Mouse (Mus musculus): Measurements from ENCODE around the gene Plxna1. TPM values are rescaled to one million over a fixed set of nuclear protein-coding genes. Genes with fewer than 3 reads are reported as not detected.

The Plxna1 gene
- polyA plus RNA-seq, 1 experiment from 2014 or later: 47.8 TPM

- WGBS: 63% methylated on average over 3 of the region's 3 CpGs
- Histone ChIP-seq H3K27ac (ENCODE audit: low read length) (peak overlapping the region; percentile 42; the same call in 1 of the 2 replicates), H3K9ac (replicated peaks; ENCODE audit: low read depth, low read length) (no peak overlapping the region), H3K36me3 (ENCODE audit: control insufficient read depth, insufficient read depth) (peaks cover 5% of the 10 kb centered on the region), H3K4me2 (ENCODE audit: low read length) (no peak overlapping the region), H3K9me3 (ENCODE audit: control insufficient read depth, low read length) (no peaks in the 10 kb centered on the region), H3K27me3 (replicated peaks; ENCODE audit: control insufficient read depth, insufficient read depth, low read length) (no peaks in the 10 kb centered on the region), H3K4me1 (replicated peaks; ENCODE audit: control insufficient read depth, insufficient read depth, low read length) (peaks cover 20% of the 10 kb centered on the region), H3K4me3 (replicated peaks; ENCODE audit: low read length) (no peak overlapping the region)
- no peak for ATAC-seq
Observed at GRCm38 (mm10) chr6:89345486-89345785, 17.0 kb downstream of the Plxna1 start.

GRCm38 (mm10) chr6:89344613-89345485 lies 17.6 kb downstream of the Plxna1 start:
- peak; percentile 71 for ATAC-seq
- H3K9me3 ChIP-seq (ENCODE audit: control insufficient read depth, low read length): no peaks in the 10 kb centered on the region
- H3K36me3 ChIP-seq (ENCODE audit: control insufficient read depth, insufficient read depth): peaks cover 10% of the 10 kb centered on the region
- 28% methylated on average over 10 of the region's 10 CpGs for WGBS
- peak overlapping the region; percentile 37; the same call in 1 of the 2 replicates for H3K9ac ChIP-seq (replicated peaks; ENCODE audit: low read depth, low read length)
- peak overlapping the region; percentile 42 for H3K27ac ChIP-seq (ENCODE audit: low read length)
- no peak overlapping the region for H3K4me3 ChIP-seq (replicated peaks; ENCODE audit: low read length)
- no peaks in the 10 kb centered on the region for H3K27me3 ChIP-seq (replicated peaks; ENCODE audit: control insufficient read depth, insufficient read depth, low read length)
- H3K4me1 ChIP-seq (replicated peaks; ENCODE audit: control insufficient read depth, insufficient read depth, low read length): peaks cover 14% of the 10 kb centered on the region
- no peak overlapping the region for H3K4me2 ChIP-seq (ENCODE audit: low read length)

GRCm38 (mm10) chr6:89341981-89342380 lies 20.4 kb downstream of the Plxna1 start:
- peaks cover 13% of the 10 kb centered on the region for H3K4me1 ChIP-seq (replicated peaks; ENCODE audit: control insufficient read depth, insufficient read depth, low read length)
- no peak overlapping the region for H3K27ac ChIP-seq (ENCODE audit: low read length)
- no peak for ATAC-seq
- no peaks in the 10 kb centered on the region for H3K27me3 ChIP-seq (replicated peaks; ENCODE audit: control insufficient read depth, insufficient read depth, low read length)
- H3K9ac ChIP-seq (replicated peaks; ENCODE audit: low read depth, low read length): no peak overlapping the region
- peaks cover 28% of the 10 kb centered on the region for H3K36me3 ChIP-seq (ENCODE audit: control insufficient read depth, insufficient read depth)
- H3K4me3 ChIP-seq (replicated peaks; ENCODE audit: low read length): no peak overlapping the region
- 92% methylated on average over 4 of the region's 4 CpGs for WGBS
- no peaks in the 10 kb centered on the region for H3K9me3 ChIP-seq (ENCODE audit: control insufficient read depth, low read length)
- H3K4me2 ChIP-seq (ENCODE audit: low read length): no peak overlapping the region

- Histone ChIP-seq H3K4me2 (ENCODE audit: low read length) (no peak overlapping the region), H3K9ac (replicated peaks; ENCODE audit: low read depth, low read length) (no peak overlapping the region), H3K9me3 (ENCODE audit: control insufficient read depth, low read length) (no peaks in the 10 kb centered on the region), H3K27me3 (replicated peaks; ENCODE audit: control insufficient read depth, insufficient read depth, low read length) (no peaks in the 10 kb centered on the region), H3K4me3 (replicated peaks; ENCODE audit: low read length) (no peak overlapping the region), H3K4me1 (replicated peaks; ENCODE audit: control insufficient read depth, insufficient read depth, low read length) (peaks cover 2% of the 10 kb centered on the region), H3K36me3 (ENCODE audit: control insufficient read depth, insufficient read depth) (peaks cover 33% of the 10 kb centered on the region), H3K27ac (ENCODE audit: low read length) (no peak overlapping the region)
- no peak for ATAC-seq
- 87% methylated on average over 2 of the region's 2 CpGs for WGBS
Observed at GRCm38 (mm10) chr6:89339447-89339846, 23.0 kb downstream of the Plxna1 start.

- H3K9me3 ChIP-seq (ENCODE audit: control insufficient read depth, low read length): no peaks in the 10 kb centered on the region
- H3K4me2 ChIP-seq (ENCODE audit: low read length): no peak overlapping the region
- 96% methylated on average over 8 of the region's 8 CpGs for WGBS
- no peak overlapping the region for H3K27ac ChIP-seq (ENCODE audit: low read length)
- H3K4me3 ChIP-seq (replicated peaks; ENCODE audit: low read length): no peak overlapping the region
- no peaks in the 10 kb centered on the region for H3K27me3 ChIP-seq (replicated peaks; ENCODE audit: control insufficient read depth, insufficient read depth, low read length)
- H3K9ac ChIP-seq (replicated peaks; ENCODE audit: low read depth, low read length): no peak overlapping the region
- ATAC-seq: no peak
- peaks cover 8% of the 10 kb centered on the region for H3K4me1 ChIP-seq (replicated peaks; ENCODE audit: control insufficient read depth, insufficient read depth, low read length)
- H3K36me3 ChIP-seq (ENCODE audit: control insufficient read depth, insufficient read depth): peaks cover 33% of the 10 kb centered on the region
Observed at GRCm38 (mm10) chr6:89338733-89339132, 23.7 kb downstream of the Plxna1 start.

- Histone ChIP-seq H3K9me3 (ENCODE audit: control insufficient read depth, low read length) (no peaks in the 10 kb centered on the region), H3K4me1 (replicated peaks; ENCODE audit: control insufficient read depth, insufficient read depth, low read length) (peaks cover 11% of the 10 kb centered on the region), H3K27me3 (replicated peaks; ENCODE audit: control insufficient read depth, insufficient read depth, low read length) (no peaks in the 10 kb centered on the region), H3K27ac (ENCODE audit: low read length) (no peak overlapping the region), H3K36me3 (ENCODE audit: control insufficient read depth, insufficient read depth) (peaks cover 38% of the 10 kb centered on the region), H3K9ac (replicated peaks; ENCODE audit: low read depth, low read length) (no peak overlapping the region), H3K4me2 (ENCODE audit: low read length) (no peak overlapping the region), H3K4me3 (replicated peaks; ENCODE audit: low read length) (no peak overlapping the region)
- no peak for ATAC-seq
- 76% methylated on average over 9 of the region's 9 CpGs for WGBS
Observed at GRCm38 (mm10) chr6:89337574-89337973, 24.8 kb downstream of the Plxna1 start.

GRCm38 (mm10) chr6:89333964-89334702 lies 28.3 kb downstream of the Plxna1 start:
- Histone ChIP-seq H3K4me1 (replicated peaks; ENCODE audit: control insufficient read depth, insufficient read depth, low read length) (peaks cover 11% of the 10 kb centered on the region), H3K9ac (replicated peaks; ENCODE audit: low read depth, low read length) (no peak overlapping the region), H3K9me3 (ENCODE audit: control insufficient read depth, low read length) (no peaks in the 10 kb centered on the region), H3K27ac (ENCODE audit: low read length) (0 out of 2 replicates have a peak overlapping the region, but pooled peaks have one; percentile 8), H3K4me3 (replicated peaks; ENCODE audit: low read length) (no peak overlapping the region), H3K36me3 (ENCODE audit: control insufficient read depth, insufficient read depth) (peaks cover 50% of the 10 kb centered on the region), H3K27me3 (replicated peaks; ENCODE audit: control insufficient read depth, insufficient read depth, low read length) (no peaks in the 10 kb centered on the region), H3K4me2 (ENCODE audit: low read length) (no peak overlapping the region)
- ATAC-seq: peak; percentile 75
- 37% methylated on average over 12 of the region's 12 CpGs for WGBS

GRCm38 (mm10) chr6:89330957-89331356 lies 31.5 kb downstream of the Plxna1 start:
- Histone ChIP-seq H3K4me1 (replicated peaks; ENCODE audit: control insufficient read depth, insufficient read depth, low read length) (peaks cover 11% of the 10 kb centered on the region), H3K4me2 (ENCODE audit: low read length) (no peak overlapping the region), H3K4me3 (replicated peaks; ENCODE audit: low read length) (no peak overlapping the region), H3K9ac (replicated peaks; ENCODE audit: low read depth, low read length) (no peak overlapping the region), H3K27me3 (replicated peaks; ENCODE audit: control insufficient read depth, insufficient read depth, low read length) (no peaks in the 10 kb centered on the region), H3K27ac (ENCODE audit: low read length) (no peak overlapping the region), H3K36me3 (ENCODE audit: control insufficient read depth, insufficient read depth) (peaks cover 35% of the 10 kb centered on the region), H3K9me3 (ENCODE audit: control insufficient read depth, low read length) (no peaks in the 10 kb centered on the region)
- ATAC-seq: no peak
- WGBS: 92% methylated on average over 10 of the region's 10 CpGs

GRCm38 (mm10) chr6:89328634-89329033 lies 33.8 kb downstream of the Plxna1 start:
- Histone ChIP-seq H3K4me2 (ENCODE audit: low read length) (no peak overlapping the region), H3K9me3 (ENCODE audit: control insufficient read depth, low read length) (no peaks in the 10 kb centered on the region), H3K27me3 (replicated peaks; ENCODE audit: control insufficient read depth, insufficient read depth, low read length) (no peaks in the 10 kb centered on the region), H3K9ac (replicated peaks; ENCODE audit: low read depth, low read length) (no peak overlapping the region), H3K4me1 (replicated peaks; ENCODE audit: control insufficient read depth, insufficient read depth, low read length) (peaks cover 1% of the 10 kb centered on the region; the same call in 1 of the 2 replicates), H3K4me3 (replicated peaks; ENCODE audit: low read length) (no peak overlapping the region), H3K36me3 (ENCODE audit: control insufficient read depth, insufficient read depth) (peaks cover 36% of the 10 kb centered on the region), H3K27ac (ENCODE audit: low read length) (no peak overlapping the region)
- WGBS: 93% methylated on average over 4 of the region's 4 CpGs
- ATAC-seq: no peak

All from forebrain, embryonic 16.5 days (tissue).